Mouse (Mus musculus): ENCODE data around the gene Olfr1396.

The Olfr1396 gene

DNA sequence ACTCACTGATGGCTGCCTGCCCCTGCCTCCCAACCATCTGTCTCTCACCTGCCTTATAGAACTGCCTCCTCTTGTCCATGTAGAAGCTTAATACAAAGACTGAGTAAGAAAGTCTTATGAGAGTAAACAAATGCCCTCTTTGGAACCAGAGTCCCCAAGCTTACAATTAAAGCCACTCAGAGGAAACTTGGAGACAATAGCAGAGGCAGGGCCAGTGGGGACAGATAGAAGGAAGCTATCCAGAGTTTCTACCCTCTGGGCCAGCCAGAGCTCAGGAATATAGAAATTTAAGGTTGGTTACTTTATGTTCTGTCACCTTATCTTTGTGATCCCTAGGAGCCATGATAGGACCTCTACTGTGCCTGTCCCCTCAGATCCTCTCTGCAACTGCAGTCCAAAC, at the start of gene Olfr1396:
Gene Olfr1396, minus strand, starts transcription at position 101 of the 400 bp plus-strand sequence.
- no peak for DNase-seq

DNA sequence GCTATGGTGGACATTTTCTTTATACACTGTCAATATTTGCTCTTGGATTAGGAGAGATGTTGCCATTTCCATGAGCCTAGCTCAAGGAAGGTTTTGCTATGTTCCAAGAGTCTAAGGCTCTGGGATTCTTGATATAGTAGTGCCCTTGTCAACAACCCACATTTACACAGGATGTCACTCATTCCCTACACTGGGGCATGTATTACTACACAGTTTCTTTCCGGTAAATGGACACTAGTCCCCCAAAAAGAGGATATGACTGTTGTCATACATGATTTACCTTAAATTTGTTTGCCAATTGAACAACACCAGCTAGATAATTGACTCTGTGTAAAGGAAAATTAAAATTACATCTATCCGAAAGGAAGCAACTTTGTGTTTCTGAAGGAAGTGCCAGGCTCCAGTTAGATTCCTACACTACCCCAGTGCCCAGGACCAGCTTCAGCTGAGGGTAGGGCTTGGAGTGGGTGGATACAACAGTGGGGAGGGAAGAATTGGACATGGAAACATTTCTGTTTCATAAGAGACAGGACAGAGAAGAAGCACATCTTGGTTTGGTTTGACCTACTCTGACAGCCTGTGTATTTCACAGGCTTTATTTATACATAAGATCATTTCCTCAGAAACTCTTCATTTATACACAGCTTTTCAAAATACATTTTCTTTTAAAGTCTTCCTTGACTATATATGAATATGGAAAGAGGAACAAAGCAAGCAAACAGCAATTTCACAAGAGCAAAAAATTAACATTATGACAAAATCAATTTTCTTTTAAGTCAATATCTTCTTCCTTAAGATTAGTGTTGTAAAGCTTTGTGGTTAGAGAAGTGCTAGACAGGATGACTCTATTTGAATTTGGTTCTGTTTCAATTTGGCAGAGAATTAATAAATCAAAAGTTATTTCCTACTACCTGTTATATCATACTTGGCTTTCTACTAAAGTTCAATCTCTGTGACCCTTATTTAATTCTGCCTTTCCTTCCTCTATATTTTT, 42.4 kb upstream of the Olfr1396 start:
- no peak for DNase-seq

DNA sequence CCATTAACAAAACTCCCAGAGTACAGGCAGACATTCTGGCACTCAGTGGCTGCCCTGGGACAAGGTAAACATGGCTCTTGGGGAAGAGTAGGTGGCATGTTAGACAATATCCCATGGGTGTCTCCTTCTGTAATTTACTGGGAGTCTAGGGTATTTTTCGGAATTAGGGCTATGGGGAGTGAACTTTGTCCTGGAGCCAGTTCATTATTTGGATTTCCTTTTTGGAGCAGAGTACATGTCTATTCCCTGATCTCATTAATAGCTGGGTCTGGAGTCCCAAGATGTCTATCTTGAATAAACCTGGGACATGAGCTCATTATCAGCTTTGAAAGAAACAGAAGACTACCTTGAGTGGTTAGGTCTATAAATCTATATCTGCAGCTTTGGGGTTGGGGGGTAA, 39.4 kb upstream of the Olfr1396 start, which contains the start of gene Olfr1394:
Gene Olfr1394, plus strand, starts transcription at position 301 of the 400 bp plus-strand sequence.
- DNase-seq = no peak

DNA sequence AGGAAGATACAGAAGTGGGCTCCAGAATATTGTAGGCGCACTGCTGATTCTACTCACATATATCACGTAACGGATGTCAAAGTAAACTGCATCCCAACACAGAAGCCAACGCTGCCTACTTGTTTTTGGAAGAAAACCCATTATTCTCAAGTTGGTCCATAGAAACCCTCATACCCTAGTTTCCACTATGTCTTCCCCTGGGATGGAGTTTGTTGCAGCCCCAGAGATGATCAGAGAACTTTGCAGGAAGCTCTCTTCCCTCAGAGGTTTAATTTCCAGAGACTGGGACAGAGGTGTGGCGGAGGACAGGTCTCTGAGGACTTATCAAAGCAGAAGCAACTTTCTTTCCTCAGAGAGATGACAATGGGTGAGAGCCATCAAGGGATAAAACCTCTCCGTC, 27.3 kb upstream of the Olfr1396 start, which contains the start of gene Olfr1395:
Gene Olfr1395, plus strand, starts transcription at position 301 of the 400 bp plus-strand sequence.
- no peak for DNase-seq

DNA sequence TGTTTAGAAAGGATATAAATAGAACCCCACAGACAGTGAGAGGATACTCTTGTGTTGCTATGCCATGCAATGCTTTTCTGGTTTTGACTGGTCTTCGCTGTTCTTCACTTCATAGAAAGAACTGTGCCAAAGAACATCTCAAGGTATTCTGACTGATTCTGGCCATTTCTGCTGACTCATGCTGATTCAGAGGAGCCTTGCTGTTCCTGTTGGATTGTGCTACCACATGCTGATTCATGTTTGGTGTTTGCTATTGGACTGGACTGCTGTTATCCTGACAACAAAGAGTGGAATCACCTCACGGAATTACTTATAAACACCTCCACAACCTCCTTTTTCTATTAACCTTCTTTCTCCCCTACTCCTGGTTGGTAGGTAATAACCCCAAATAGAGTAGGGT, 9.5 kb upstream of the Olfr1396 start:
- no peak for DNase-seq

DNA sequence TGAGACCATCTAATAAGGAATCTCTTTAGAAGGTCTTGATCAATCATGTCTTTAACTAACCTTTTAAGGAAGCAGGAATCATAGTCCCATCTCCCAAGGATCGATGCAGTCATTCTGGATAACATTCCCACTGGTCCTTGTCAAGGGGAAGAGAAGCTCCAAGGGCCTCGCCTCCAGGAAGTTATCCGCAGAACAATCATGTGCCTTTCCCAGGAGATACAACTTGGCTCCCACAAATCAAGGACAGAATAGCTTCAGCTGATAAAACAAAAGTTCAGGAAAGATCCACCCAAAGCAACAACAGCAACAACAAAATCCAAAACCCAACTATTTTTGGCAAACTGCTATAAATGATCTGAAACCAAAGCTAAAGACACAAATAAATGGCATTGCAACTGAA, 5.0 kb upstream of the Olfr1396 start:
- DNase-seq = no peak

DNA sequence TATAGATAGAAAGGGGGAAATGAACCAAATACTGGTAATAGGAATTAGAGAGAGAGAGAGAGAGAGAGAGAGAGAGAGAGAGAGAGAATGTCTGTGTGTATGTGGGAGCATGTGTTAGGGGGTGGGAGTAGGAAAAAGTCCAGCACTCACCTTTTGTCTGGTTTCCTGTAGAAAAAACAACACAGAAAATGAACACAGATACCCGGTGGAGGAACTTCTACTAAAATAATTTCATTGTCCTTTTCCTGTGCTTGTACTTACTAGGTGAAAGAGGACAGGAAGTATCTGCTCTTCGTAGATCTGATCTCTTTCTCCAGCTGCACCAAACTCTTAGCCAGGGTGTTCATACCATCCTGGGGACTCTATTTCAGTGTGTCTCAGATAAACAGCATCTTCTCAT, 516 bp downstream of the Olfr1396 start:
- DNase-seq = no peak

DNA sequence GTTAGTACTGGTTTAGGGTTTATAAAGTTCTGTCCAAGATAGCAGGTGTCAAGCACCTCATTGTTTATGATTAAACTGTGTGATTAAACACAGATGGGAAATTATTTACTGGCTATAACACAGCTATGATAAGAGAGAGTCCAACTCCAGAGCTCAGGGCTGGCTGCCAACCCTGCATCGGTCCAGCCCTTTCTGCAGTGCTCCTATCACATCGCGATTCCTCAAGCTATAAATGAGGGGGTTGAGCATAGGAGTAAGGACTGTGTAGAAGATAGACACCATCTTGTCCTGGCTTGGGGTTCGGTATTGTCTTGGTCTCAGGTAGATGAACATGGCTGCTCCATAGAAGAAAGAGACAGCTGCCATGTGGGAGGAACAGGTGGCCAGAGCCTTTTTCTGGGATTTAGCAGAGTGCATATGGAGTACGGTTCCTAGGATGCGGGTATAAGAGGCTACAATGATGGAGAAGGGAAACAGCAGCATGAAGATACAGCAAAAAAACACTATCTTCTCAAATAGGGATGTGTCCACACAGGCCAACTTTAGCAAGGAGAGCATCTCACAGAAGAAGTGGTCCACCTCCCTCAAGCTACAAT, 2.0 kb downstream of the Olfr1396 start:
- no peak for DNase-seq

DNA sequence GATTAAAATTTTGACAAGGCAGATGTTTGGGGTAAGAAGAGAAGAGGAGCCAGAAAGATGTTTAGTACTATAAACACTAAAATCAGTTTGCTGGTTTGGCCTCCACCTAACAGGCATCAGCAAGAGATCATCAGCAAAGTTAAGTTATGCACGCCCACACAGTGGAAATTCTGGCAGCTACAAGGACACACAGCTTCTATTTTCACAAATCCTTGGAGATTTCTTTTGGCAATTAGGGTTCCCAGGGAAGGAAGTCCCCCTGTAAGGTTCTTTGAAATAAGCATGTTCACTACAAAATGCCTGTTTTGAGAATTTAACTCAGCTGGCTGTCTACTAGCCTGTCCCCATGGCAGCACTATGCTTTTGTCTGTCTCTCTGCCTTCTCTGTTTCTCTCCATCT, 3.7 kb downstream of the Olfr1396 start:
- DNase-seq = no peak

DNA sequence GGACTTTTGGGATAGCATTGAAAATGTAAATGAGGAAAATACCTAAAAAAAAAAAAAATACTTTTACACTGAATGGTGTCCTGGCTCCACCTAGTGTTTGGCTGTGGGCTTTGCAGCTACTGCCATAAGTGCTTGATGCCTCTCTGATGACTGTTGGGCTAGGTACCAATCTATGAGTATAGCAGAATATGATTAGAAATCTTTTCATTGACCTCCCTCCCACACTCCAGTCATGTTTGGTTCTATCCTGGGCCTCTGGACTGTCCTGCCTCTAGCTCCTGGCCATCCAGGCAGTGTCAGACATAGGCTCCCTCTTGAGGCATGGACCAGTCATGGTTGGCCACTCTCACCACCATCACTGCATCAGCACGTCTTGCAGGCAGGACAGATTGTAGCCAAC, 5.8 kb downstream of the Olfr1396 start:
- DNase-seq = no peak

DNA sequence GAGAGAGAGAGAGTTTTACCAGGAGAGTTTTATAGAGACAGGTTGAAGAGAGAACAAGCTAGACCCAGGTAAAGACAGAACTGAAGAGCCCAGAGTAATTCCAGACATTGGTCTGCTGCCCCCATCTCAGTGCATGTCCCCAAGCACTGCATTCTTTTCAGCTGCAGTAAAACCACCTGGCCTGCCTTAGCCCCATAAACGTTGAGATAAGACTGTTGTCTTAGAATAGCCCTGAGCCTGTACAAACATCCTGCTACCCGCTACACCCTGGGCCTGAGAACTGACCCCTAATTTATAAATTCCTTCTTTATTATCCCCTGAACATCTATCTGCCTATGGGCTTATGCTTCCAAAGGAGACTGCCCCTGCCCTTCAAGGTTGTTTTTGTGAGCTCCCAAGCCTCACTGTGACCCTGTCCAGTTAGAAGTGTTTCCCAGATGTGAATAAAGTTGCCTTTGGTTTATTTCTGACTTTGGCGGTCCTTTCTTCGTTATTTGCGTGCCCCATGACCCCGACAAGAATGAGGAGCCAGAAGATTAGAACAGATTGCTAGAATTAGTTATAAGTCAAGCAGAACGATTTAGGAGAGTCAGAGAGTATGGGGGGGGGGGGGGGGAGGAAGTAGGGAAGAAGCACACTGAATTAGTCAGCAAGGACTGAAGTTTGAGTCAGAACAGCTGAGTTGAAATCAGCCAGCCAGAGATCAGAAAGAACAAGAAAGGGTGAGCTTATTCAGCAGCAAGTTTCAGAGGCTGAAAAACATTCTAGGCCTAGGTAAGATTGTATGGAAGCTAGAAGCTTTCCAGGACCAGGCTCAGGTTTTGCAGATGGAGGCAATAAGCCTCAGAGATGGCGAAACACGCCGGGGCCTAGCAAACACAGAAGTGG, 6.8 kb downstream of the Olfr1396 start:
- no peak for DNase-seq

DNA sequence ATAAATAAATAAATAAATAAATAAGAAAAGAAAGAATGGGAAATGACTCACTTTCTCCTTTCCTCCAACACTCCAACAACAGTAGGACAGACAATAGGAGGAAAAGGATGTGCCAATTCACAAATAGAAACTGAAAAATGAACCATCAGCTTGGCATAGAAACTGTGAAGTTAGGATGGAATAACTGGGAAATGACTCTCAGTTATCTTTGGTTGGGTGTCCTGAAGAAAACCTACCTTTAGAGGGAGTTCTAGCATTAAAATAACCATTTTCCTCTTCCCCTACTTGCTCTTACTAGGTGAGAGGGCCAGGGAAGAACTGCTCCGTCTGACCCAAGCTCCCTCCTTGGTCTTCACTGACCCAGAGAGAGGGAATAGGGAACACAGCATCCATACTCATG, 8.9 kb downstream of the Olfr1396 start:
- DNase-seq = no peak

DNA sequence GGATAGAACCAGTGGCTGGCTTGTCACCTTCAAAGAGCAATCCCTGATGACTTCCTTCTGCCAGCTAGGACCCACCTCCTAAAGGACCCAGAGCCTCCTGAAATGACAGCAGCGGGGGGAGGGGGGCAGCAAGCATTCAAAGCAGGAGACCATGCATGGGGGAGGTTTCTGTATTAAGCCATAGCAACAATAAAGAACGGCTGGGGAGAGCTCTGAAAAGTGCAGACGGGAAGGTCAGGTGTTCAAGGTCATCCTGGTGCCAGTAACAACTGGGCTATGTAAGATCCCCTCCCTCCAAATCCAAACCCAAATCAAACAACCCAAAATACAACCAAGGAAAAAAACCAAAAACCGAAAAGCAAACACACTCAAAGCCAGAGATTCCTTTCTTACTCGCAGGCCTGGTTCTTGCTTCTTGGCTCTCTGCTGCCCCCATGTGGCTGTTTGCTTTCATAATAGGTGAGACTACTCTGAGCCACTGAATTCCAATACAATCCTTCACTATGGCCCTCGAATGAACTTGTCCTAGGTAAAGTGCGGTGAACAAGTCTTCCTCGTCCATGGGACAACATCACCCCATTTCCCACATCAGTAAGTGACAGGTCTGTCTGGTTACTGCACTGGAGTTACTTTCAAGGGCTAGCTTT, 11.5 kb downstream of the Olfr1396 start:
- DNase-seq = peak; percentile 91

DNA sequence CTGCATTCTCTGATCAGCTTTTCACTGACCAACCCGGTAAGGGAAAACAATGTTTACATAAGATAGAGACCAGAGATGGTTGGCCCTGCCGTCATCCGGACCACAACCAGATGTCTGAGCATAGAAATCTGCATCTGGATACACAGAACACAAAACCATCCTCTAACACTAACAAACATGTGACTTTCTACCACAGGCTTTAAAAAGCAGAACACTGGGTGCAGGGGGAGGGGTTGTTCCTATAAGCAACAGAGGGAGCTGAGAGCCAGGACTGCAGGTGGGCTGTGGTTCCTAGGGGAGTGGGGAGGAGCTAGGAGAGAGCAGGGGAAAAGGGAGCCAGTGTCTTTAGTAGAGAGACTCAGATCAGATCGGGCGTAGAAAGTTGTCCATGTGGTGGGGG, 13.2 kb downstream of the Olfr1396 start:
- DNase-seq = no peak

DNA sequence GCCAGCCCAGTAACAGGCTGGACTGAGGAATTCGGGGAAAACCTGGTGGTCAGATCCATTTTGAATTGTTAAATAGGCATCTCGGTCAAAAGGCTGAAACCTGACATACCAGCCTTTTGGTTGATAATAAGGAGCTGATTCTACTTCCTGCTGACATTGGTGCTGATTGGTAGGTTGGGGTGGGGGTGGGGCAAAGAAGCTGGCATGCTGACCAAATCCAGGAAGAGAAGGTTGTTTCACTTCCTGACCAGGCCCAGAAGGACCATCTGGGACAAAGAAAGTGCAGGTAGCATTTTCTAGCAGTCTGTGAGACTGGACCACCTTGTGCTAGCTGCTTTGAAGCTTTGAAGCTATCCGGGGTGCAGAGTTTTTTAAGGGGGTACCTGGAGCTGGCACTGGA, 14.3 kb downstream of the Olfr1396 start:
- no peak for DNase-seq

DNA sequence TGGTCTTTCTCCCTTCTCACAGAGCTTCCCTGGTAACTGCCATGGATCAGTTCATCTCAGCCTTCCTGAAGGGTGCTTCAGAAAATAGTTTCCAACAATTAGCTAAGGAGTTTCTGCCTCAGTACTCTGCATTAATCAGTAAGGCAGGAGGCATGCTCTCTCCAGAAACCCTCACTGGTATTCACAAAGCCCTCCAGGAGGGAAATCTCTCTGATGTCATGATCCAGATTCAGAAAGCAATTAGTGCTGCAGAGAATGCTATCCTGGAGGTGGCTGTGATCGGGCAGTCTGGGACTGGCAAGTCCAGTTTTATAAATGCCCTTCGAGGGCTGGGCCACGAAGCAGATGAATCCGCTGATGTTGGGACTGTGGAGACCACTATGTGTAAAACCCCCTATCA, 19.3 kb downstream of the Olfr1396 start:
- no peak for DNase-seq

DNA sequence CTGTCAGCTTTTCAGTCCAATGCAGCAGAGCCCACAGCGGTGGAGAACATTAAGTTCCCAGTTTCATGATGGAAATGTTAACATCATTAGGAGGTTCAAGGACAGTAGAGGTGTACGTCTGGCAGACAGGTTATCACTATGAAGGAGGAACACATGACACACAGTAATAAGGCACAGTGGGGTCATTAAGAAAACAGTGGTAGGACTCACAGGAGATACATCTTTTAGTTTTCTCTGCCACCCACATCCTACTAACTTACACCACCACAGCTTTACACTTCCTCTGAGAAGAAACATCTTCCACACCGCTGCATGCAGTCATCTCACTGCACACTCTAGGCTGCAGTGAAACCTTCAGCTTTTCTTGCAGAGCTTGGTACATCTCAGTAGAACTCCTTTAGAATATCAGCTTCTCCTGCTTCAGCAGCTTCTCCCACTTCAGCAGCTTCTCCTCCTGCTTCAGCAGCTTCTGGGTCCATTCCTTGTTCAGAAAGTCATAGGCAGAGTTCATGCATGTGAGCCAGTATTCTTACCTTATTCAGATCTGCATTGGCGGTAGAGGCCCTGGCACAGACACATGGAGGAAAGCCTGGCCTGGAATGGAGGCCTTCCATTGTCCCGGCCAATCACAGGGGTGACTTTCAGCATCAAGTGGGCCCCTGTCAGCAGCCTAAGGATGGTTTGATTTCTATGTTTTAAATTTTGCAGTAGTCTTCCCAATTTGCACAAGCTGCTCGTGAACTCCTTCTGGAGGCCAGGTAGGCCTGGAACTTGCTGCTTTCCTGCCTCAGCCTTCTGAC, 20.6 kb downstream of the Olfr1396 start:
- no peak for DNase-seq

DNA sequence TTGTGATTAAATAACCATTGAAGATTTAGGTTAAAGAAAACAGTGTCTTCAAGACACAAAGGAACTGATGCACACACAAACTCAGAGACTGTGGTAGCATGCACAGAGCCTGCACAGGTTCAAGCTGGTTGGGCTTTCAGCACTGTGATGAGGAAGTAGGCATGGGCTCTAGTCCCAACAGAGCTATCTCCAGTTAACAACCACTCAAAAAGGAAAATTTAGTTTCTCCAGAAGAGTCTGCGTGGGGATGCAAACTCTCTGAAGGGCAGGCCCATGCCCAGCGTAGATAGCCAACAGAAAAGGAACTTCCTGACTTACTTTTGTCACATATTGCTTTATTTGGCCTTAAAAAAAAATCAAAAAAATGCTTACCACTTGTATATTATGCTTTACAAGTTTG, 21.9 kb downstream of the Olfr1396 start:
- no peak for DNase-seq

DNA sequence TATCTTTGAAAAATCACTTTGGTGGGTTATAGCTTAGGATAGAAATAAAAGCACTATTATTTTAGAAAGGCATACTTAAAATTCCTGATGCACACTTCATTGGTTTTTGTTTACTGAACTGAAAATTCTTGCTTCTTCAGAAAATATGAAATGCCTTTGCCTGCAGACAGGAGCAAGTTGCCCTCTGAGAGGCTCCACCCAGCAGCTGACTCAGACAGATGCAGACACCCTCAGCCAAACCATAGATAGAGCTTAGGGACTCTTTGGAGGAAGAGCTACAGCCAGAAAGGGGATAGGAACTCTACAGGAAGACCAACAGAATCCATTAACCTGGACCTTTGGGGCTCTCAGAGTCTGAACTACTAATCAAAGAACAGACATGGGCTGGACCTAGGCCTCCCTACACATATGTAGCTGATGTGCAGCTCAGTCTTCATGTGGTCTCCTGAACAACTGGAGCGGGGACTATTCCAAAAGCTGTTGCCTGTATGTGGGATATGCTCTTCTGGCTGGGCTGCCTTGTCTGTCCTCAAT, 22.6 kb downstream of the Olfr1396 start:
- DNase-seq = no peak

DNA sequence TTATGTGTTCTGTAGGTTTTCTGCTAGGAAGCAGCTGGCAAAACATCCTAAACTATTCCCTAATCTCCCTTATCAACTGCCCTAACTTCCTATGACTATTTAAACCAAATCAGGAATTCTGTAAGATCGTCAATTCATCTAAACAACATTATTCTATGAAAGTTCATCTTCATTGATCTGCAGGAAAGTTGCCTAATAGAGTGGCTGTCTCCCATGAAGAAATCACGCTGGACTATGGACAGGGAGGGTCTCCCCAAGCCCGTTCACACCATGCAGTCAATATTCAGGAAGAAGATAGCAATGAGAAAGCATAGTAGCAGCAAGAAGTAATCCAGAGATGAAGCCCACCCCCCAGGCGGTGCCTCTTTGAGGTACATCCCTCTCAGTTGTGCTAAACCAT, 23.5 kb downstream of the Olfr1396 start:
- DNase-seq = no peak

DNA sequence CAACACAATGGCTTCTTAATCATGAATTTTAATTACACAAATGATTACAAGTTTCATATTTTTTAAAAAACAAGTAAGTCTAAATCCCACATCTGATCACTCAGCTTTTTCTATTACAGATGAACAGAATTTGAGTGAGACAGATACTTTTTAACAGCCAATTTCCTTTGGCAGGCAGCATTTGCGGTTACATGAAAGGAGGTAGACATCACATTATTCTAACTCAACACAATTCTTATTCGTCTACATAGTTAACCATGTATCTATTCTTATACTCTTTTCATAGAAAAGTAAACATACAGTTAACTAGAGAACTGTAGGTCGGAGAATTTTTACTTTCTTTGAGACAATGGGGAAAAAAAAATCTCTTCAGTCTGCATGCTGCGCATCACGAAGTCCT, 24.1 kb downstream of the Olfr1396 start:
- DNase-seq = no peak
